Mouse (Mus musculus) bone marrow macrophage, adult 2 months (primary cell): ENCODE measurements around the gene Rpp25l.

Source experiments
- CTCF ChIP-seq: IDR thresholded peaks from 2 replicates; pipeline ENCODE4 v1.5.1; 2012; ENCODE audit warnings: low read depth, mild to moderate bottlenecking, low read length, moderate library complexity
- POLR2A ChIP-seq: IDR thresholded peaks from 2 replicates; pipeline ENCODE4 v1.6.1; 2012; ENCODE audit warnings: mild to moderate bottlenecking, low read depth, low read length, borderline replicate concordance

DNA sequence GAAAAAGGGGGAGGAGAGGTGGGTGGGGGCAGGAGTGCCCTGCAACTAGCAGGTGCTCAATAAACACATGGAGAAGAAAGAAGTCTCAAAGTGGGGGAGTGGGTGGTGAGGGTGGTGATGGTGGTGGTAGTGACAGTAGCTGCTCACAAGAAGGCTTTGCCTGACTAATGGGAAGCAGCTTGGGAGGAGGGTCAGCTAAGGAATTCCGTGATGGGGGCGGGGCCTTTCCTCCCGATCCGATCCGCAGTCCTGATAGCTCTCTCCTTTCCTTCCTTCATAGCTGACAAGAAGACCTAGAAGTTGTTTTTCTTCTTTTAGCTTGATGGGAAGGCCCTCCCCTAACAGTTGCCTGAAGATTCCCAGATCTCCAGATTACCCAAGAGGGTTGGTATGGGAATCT is 8.7 kb downstream of the Rpp25l start:
- TF ChIP-seq CTCF (no peak), POLR2A (no peak)
